Mouse (Mus musculus): Measurements from ENCODE around the gene Ephb2. TPM values are rescaled to one million over a fixed set of nuclear protein-coding genes. Genes with fewer than 3 reads are reported as not detected.

Ephb2 gene
- polyA plus RNA-seq, 1 experiment from 2014 or later = 40.0 TPM

GRCm38 (mm10) chr4:136836387-136836931 is 671 bp upstream of the Ephb2 start:
- peak overlapping the region; percentile 97 for H3K4me2 ChIP-seq (replicated peaks)
- H3K27me3 ChIP-seq = no peaks in the 10 kb centered on the region
- H3K9ac ChIP-seq (replicated peaks) = peak overlapping the region; percentile 96
- peak; percentile 78 for ATAC-seq (ENCODE audit: low FRiP score, low read depth)
- peaks cover 74% of the 10 kb centered on the region for H3K4me1 ChIP-seq
- WGBS = 1% methylated on average over 19 of the region's 27 CpGs
- H3K27ac ChIP-seq (replicated peaks) = peak overlapping the region; percentile 99
- H3K9me3 ChIP-seq = no peaks in the 10 kb centered on the region
- H3K36me3 ChIP-seq = no peaks in the 10 kb centered on the region
- H3K4me3 ChIP-seq = peak overlapping the region; percentile 71

- Histone ChIP-seq H3K4me1 (peaks cover 80% of the 10 kb centered on the region), H3K4me2 (replicated peaks) (peak overlapping the region; percentile 97), H3K9ac (replicated peaks) (peak overlapping the region; percentile 96), H3K9me3 (no peaks in the 10 kb centered on the region), H3K4me3 (peak overlapping the region; percentile 71), H3K27ac (replicated peaks) (peak overlapping the region; percentile 99), H3K27me3 (no peaks in the 10 kb centered on the region), H3K36me3 (no peaks in the 10 kb centered on the region)
- WGBS = under 1% methylated on average over 57 of the region's 76 CpGs
- no peak for ATAC-seq (ENCODE audit: low FRiP score, low read depth)
Observed at GRCm38 (mm10) chr4:136834815-136835620, 770 bp downstream of the Ephb2 start.

GRCm38 (mm10) chr4:136834439-136834814 is 1.4 kb downstream of the Ephb2 start:
- ATAC-seq (ENCODE audit: low FRiP score, low read depth) = no peak
- peak overlapping the region; percentile 71 for H3K4me3 ChIP-seq
- no peaks in the 10 kb centered on the region for H3K36me3 ChIP-seq
- no peaks in the 10 kb centered on the region for H3K9me3 ChIP-seq
- H3K4me1 ChIP-seq = peaks cover 82% of the 10 kb centered on the region
- 8% methylated on average over 12 of the region's 12 CpGs for WGBS
- H3K27me3 ChIP-seq = no peaks in the 10 kb centered on the region
- H3K27ac ChIP-seq (replicated peaks) = peak overlapping the region; percentile 99
- H3K4me2 ChIP-seq (replicated peaks) = peak overlapping the region; percentile 97
- H3K9ac ChIP-seq (replicated peaks) = peak overlapping the region; percentile 96

- H3K9me3 ChIP-seq = no peaks in the 10 kb centered on the region
- H3K4me2 ChIP-seq (replicated peaks) = peak overlapping the region; percentile 97
- WGBS = 57% methylated on average over 21 of the region's 21 CpGs
- no peak overlapping the region for H3K27ac ChIP-seq (replicated peaks)
- peak overlapping the region; percentile 96 for H3K9ac ChIP-seq (replicated peaks)
- peaks cover 85% of the 10 kb centered on the region for H3K4me1 ChIP-seq
- H3K4me3 ChIP-seq = peak overlapping the region; percentile 71
- H3K27me3 ChIP-seq = no peaks in the 10 kb centered on the region
- ATAC-seq (ENCODE audit: low FRiP score, low read depth) = no peak
- H3K36me3 ChIP-seq = no peaks in the 10 kb centered on the region
Observed at GRCm38 (mm10) chr4:136833619-136834351, 2.0 kb downstream of the Ephb2 start.

GRCm38 (mm10) chr4:136832559-136833232 is 3.1 kb downstream of the Ephb2 start:
- ATAC-seq (ENCODE audit: low FRiP score, low read depth) = no peak
- H3K4me1 ChIP-seq = peaks cover 84% of the 10 kb centered on the region
- H3K36me3 ChIP-seq = peaks cover 1% of the 10 kb centered on the region
- no peak overlapping the region for H3K27ac ChIP-seq (replicated peaks)
- WGBS = 71% methylated on average over 16 of the region's 16 CpGs
- no peaks in the 10 kb centered on the region for H3K9me3 ChIP-seq
- peak overlapping the region; percentile 96; the same call in 1 of the 2 replicates for H3K9ac ChIP-seq (replicated peaks)
- no peaks in the 10 kb centered on the region for H3K27me3 ChIP-seq
- peak overlapping the region; percentile 97 for H3K4me2 ChIP-seq (replicated peaks)
- H3K4me3 ChIP-seq = peak overlapping the region; percentile 71

DNA sequence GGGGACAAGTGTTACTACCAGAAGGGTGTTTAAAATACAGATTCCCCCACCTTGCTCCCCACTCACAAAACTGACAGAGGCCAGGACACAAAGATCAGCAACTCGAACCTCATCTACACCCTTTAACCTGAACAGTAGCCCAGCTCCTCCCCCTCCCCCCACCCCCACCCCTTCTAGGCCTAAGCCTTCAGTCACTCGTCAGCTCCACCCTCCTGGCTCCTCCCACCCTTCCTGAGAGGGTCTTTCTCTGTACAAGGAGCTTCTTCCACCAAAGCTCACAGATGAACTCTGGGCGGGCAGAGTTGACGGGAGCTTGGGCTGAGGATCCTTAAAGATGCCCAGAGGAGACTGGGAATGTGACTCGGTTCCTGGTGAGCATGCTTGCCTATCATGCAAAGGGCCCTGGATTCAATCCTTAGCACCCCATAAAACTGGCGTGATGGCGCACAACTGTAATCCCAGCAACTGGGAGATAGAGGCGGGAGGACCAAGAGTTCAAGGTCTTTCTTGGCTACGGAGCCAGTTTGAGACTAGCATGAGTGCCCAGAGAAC is 5.4 kb downstream of the Ephb2 start:
- peak overlapping the region; percentile 97 for H3K4me2 ChIP-seq (replicated peaks)

GRCm38 (mm10) chr4:136829837-136830236 is 6.0 kb downstream of the Ephb2 start:
- Histone ChIP-seq H3K36me3 (peaks cover 14% of the 10 kb centered on the region), H3K4me2 (replicated peaks) (peak overlapping the region; percentile 97), H3K4me3 (peak overlapping the region; percentile 3; the same call in 1 of the 2 replicates), H3K27ac (replicated peaks) (peak overlapping the region; percentile 52; the same call in 1 of the 2 replicates), H3K4me1 (peaks cover 92% of the 10 kb centered on the region), H3K9me3 (no peaks in the 10 kb centered on the region), H3K27me3 (no peaks in the 10 kb centered on the region), H3K9ac (replicated peaks) (peak overlapping the region; percentile 31)
- 12% methylated on average over 9 of the region's 9 CpGs for WGBS
- ATAC-seq (ENCODE audit: low FRiP score, low read depth) = no peak

More for the DNA sequence above, 5.4 kb downstream of the Ephb2 start:
- peaks cover 88% of the 10 kb centered on the region for H3K4me1 ChIP-seq
- peak overlapping the region; percentile 52; the same call in 1 of the 2 replicates for H3K27ac ChIP-seq (replicated peaks)
- no peak for ATAC-seq (ENCODE audit: low FRiP score, low read depth)
- H3K36me3 ChIP-seq = peaks cover 13% of the 10 kb centered on the region
- H3K27me3 ChIP-seq = no peaks in the 10 kb centered on the region
- WGBS = 37% methylated on average over 9 of the region's 9 CpGs
- H3K9ac ChIP-seq (replicated peaks) = peak overlapping the region; percentile 31; the same call in 1 of the 2 replicates
- no peaks in the 10 kb centered on the region for H3K9me3 ChIP-seq
- H3K4me3 ChIP-seq = peak overlapping the region; percentile 3

GRCm38 (mm10) chr4:136828664-136829569 is 6.9 kb downstream of the Ephb2 start:
- no peak for ATAC-seq (ENCODE audit: low FRiP score, low read depth)
- Histone ChIP-seq H3K9me3 (no peaks in the 10 kb centered on the region), H3K36me3 (peaks cover 18% of the 10 kb centered on the region), H3K27me3 (no peaks in the 10 kb centered on the region), H3K9ac (replicated peaks) (peak overlapping the region; percentile 31), H3K27ac (replicated peaks) (peak overlapping the region; percentile 52; the same call in 1 of the 2 replicates), H3K4me1 (peaks cover 92% of the 10 kb centered on the region), H3K4me3 (no peak overlapping the region; the same call in 1 of the 2 replicates), H3K4me2 (replicated peaks) (peak overlapping the region; percentile 97; the same call in 1 of the 2 replicates)
- 53% methylated on average over 11 of the region's 11 CpGs for WGBS

DNA sequence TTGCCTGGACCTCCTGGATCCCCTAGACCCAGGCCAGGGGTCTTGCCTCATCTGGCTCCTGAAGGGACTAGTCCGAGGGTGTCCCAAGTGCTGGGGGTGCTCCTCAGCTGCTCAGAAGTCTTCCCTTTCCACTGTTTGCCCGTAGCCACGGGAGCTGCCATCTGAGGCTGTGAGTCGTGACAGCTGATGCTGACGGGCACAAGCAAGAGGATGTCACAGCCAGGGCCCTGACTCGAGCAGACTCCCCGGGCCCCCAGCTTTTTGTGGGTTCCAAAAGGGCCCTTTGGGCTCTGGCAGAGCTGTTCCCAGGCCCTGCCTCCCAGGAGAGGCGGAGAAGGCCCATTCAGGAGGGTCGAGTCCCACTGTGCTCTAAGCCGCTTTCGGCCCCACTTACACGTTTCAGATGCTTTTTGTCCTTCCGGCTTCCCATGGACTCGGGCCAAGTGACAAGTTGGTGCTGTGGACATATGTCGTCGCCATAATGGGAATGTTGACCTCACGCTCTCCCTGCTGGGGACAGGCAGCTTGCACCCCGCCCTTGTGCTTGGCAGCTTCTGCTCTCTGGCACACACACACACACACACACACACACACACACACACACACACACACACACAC is 10.7 kb downstream of the Ephb2 start:
- H3K4me3 ChIP-seq = no peak overlapping the region
- no peaks in the 10 kb centered on the region for H3K27me3 ChIP-seq
- H3K9ac ChIP-seq (replicated peaks) = no peak overlapping the region; the same call in 1 of the 2 replicates
- no peak for ATAC-seq (ENCODE audit: low FRiP score, low read depth)
- WGBS = 46% methylated on average over 17 of the region's 18 CpGs
- peak overlapping the region; percentile 36; the same call in 1 of the 2 replicates for H3K27ac ChIP-seq (replicated peaks)
- peaks cover 91% of the 10 kb centered on the region for H3K4me1 ChIP-seq
- no peaks in the 10 kb centered on the region for H3K9me3 ChIP-seq
- 0 out of 2 replicates have a peak overlapping the region, but pooled peaks have one; percentile 2 for H3K4me2 ChIP-seq (replicated peaks)
- peaks cover 18% of the 10 kb centered on the region for H3K36me3 ChIP-seq

GRCm38 (mm10) chr4:136820069-136820522 is 15.7 kb downstream of the Ephb2 start:
- ATAC-seq (ENCODE audit: low FRiP score, low read depth) = peak; percentile 39; the same call in 1 of the 2 replicates
- no peaks in the 10 kb centered on the region for H3K9me3 ChIP-seq
- peak overlapping the region; percentile 85 for H3K27ac ChIP-seq (replicated peaks)
- H3K4me1 ChIP-seq = peaks cover 93% of the 10 kb centered on the region
- peaks cover 14% of the 10 kb centered on the region; the same call in 1 of the 2 replicates for H3K36me3 ChIP-seq
- no peak overlapping the region for H3K4me3 ChIP-seq
- no peaks in the 10 kb centered on the region for H3K27me3 ChIP-seq
- H3K4me2 ChIP-seq (replicated peaks) = peak overlapping the region; percentile 19
- 22% methylated on average over 8 of the region's 10 CpGs for WGBS
- H3K9ac ChIP-seq (replicated peaks) = peak overlapping the region; percentile 21; the same call in 1 of the 2 replicates

Data from midbrain, embryonic 12.5 days (tissue).